Mouse (Mus musculus) forebrain, embryonic 16.5 days (tissue): ENCODE measurements at regions not wholly inside any gene's neighbourhood (a gene's known extent, or its start where the extent isn't known, plus 50 kb on each side); places are given as distances from the start of the nearest gene placed in this dataset.
"Not testable (repeated sequence)": the region's sequence is repeated elsewhere in the genome, so short reads cannot be mapped to it uniquely, and the experiment has no call there.

ENCODE experiments used
- ATAC-seq: fragments of 200-750 bp; cut with Nextera tagmentation; 2 replicates; pipeline ENCODE4 v1.8.0; 2017; ENCODE audit warnings: mild to moderate bottlenecking, moderate library complexity
- H3K27ac ChIP-seq: fragments of 300-500 bp; sonication (generic); 2 replicates; pipeline ENCODE4 v1.5.1; 2014; ENCODE audit warnings: low read length, control low read depth
- H3K27me3 ChIP-seq: fragments of 300-500 bp; sonication (generic); replicated peaks from 2 replicates; pipeline ENCODE4 v1.6.1; 2014; ENCODE audit warnings: low read length; ENCODE audit not compliant: control insufficient read depth, insufficient read depth
- H3K36me3 ChIP-seq: fragments of 300-500 bp; sonication (generic); 2 replicates; pipeline ENCODE4 v1.6.1; 2014; ENCODE audit not compliant: control insufficient read depth, insufficient read depth
- H3K4me1 ChIP-seq: fragments of 300-500 bp; sonication (generic); replicated peaks from 2 replicates; pipeline ENCODE4 v1.6.1; 2014; ENCODE audit warnings: low read length; ENCODE audit not compliant: control insufficient read depth, insufficient read depth
- H3K4me2 ChIP-seq: fragments of 300-500 bp; sonication (generic); 2 replicates; pipeline ENCODE4 v1.6.1; 2014; ENCODE audit warnings: mild to moderate bottlenecking, low read length, control low read depth
- H3K4me3 ChIP-seq: fragments of 300-500 bp; sonication (generic); replicated peaks from 2 replicates; pipeline ENCODE4 v1.5.1; 2014; ENCODE audit warnings: mild to moderate bottlenecking, low read length, control low read depth
- H3K9ac ChIP-seq: fragments of 300-500 bp; sonication (generic); replicated peaks from 2 replicates; pipeline ENCODE4 v1.6.1; 2014; ENCODE audit warnings: low read depth, low read length, control low read depth
- H3K9me3 ChIP-seq: fragments of 300-500 bp; sonication (generic); 2 replicates; pipeline ENCODE4 v1.6.1; 2016; ENCODE audit warnings: low read length; ENCODE audit not compliant: control insufficient read depth
- WGBS: fragments of 180-500 bp; shearing (Covaris S2); extraction: QIAGEN DNeasy Blood & Tissue Kit; methylation state at CpG from one replicate; pipeline ENCODE4 v1.1.7; 2014; 5-methylcytosine and 5-hydroxymethylcytosine counted together

DNA sequence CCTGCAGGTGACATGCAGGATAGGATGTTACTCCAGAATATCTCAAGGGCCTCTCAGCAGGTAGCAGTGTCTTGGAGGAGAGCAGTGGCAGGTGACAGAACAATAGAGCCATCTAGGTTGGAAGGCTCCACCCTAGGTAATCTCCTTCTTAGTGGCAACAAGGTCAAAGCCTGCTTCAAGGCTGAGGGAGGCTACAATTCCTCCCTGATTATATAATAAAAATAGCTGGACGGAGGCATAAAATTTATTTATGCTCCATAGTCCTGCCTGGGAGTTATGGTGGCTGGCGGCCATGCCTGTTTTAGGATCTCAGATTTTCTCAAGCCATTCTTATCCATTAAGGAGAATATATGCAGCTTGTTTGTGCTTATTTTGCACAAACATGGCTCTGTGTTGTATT, 695.2 kb downstream of the Nxph1 start:
- not testable (repeated sequence) for H3K4me2 ChIP-seq, H3K36me3 ChIP-seq, H3K9me3 ChIP-seq, H3K4me3 ChIP-seq, H3K9ac ChIP-seq, ATAC-seq, H3K27ac ChIP-seq, H3K4me1 ChIP-seq, H3K27me3 ChIP-seq
- WGBS = 98% methylated on average over 2 of the region's 2 CpGs

DNA sequence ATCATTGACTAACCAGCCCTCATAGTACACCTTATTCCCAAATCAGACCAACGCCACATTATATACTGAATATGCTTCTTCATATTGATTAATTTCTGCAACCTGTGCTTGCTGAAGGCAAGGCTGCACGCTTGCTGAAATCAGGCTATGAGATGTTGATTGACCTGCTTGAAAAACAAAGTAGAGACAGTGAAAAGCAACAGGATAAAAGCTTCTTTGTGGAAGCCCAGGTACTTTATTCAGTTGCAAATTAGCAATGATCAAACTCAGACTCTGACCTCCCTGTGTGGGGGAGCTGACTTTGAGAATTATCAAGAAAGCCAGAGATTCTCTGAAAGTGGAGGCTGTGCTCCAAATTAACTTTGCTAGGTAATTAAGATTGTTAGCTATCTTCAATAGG, 695.7 kb downstream of the Nxph1 start:
- H3K4me2 ChIP-seq, H3K27ac ChIP-seq, H3K4me1 ChIP-seq, H3K4me3 ChIP-seq, H3K9ac ChIP-seq, H3K27me3 ChIP-seq, H3K9me3 ChIP-seq, ATAC-seq, H3K36me3 ChIP-seq: not testable (repeated sequence)
- 80% methylated on average over 2 of the region's 2 CpGs for WGBS

DNA sequence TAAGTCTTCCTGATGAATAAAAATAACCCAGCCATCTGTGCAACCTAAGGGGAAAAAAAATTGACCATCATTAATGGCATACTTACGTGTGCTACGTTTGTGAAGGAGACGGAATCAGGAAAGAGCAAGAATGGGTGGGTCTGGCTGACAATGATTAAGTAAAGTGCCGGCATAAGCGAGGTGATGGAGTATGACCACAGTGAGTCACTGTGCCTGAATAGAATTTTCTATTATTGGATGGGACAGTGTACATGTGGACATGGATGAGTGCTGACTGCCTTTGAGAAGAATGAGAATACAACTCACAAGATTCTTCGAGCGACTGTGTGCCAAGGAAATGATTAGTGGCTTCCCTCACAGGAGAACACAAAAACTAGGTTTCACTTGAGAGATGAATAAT, 711.4 kb downstream of the Nxph1 start:
- Histone ChIP-seq H3K36me3 (no peaks in the 10 kb centered on the region), H3K27me3 (no peaks in the 10 kb centered on the region), H3K4me1 (no peaks in the 10 kb centered on the region), H3K27ac (no peak overlapping the region), H3K9me3 (0 out of 2 replicates have a peak, but pooled peaks cover 2% of the 10 kb centered on the region), H3K9ac (no peak overlapping the region), H3K4me2 (no peak overlapping the region), H3K4me3 (no peak overlapping the region)
- ATAC-seq = no peak
- 83% methylated on average over 7 of the region's 7 CpGs for WGBS

- Histone ChIP-seq H3K27ac (no peak overlapping the region), H3K9me3 (no peaks in the 10 kb centered on the region), H3K36me3 (no peaks in the 10 kb centered on the region), H3K4me3 (no peak overlapping the region), H3K4me2 (no peak overlapping the region), H3K4me1 (no peaks in the 10 kb centered on the region), H3K9ac (no peak overlapping the region), H3K27me3 (no peaks in the 10 kb centered on the region)
- no peak for ATAC-seq
These were observed 737.0 kb downstream of the Nxph1 start for GRCm38 (mm10) chr6:9685182-9685581.

GRCm38 (mm10) chr6:9693714-9694113, 745.5 kb downstream of the Nxph1 start:
- no peaks in the 10 kb centered on the region for H3K9me3 ChIP-seq
- no peak for ATAC-seq

GRCm38 (mm10) chr6:9697698-9698097, 749.5 kb downstream of the Nxph1 start:
- no peak for ATAC-seq
- Histone ChIP-seq H3K9me3 (no peaks in the 10 kb centered on the region), H3K36me3 (no peaks in the 10 kb centered on the region), H3K27me3 (no peaks in the 10 kb centered on the region), H3K4me3 (no peak overlapping the region), H3K4me2 (no peak overlapping the region), H3K9ac (no peak overlapping the region), H3K4me1 (no peaks in the 10 kb centered on the region), H3K27ac (no peak overlapping the region)
- 32% methylated on average over 1 of the region's 1 CpGs for WGBS

More at GRCm38 (mm10) chr6:9693714-9694113, 745.5 kb downstream of the Nxph1 start:
- H3K27me3 ChIP-seq = no peaks in the 10 kb centered on the region
- no peaks in the 10 kb centered on the region for H3K4me1 ChIP-seq
- WGBS = 8% methylated on average over 1 of the region's 1 CpGs
- no peak overlapping the region for H3K4me2 ChIP-seq
- H3K4me3 ChIP-seq = no peak overlapping the region
- no peaks in the 10 kb centered on the region for H3K36me3 ChIP-seq
- no peak overlapping the region for H3K9ac ChIP-seq
- H3K27ac ChIP-seq = no peak overlapping the region

DNA sequence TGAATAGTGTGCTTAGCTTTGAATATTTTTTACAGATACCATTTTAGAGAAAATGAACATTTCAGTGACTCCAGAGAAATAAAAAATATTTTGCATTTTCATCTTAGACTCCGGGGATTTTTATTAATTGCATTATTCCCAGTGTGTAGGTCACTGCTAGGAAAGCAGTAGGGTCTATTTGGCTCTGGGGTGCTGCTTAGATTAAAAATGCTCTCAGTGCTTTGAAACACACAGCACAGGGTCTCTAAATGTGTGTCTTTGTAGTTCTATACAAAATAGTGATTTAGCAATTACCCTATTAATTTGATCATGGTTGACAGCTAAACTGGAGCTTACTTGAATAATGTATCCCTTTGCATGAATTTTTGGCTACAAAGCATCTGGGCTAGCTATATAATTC, 750.0 kb downstream of the Nxph1 start:
- no peak for ATAC-seq
- no peak overlapping the region for H3K27ac ChIP-seq
- no peaks in the 10 kb centered on the region for H3K36me3 ChIP-seq
- no peak overlapping the region for H3K4me3 ChIP-seq
- no peak overlapping the region for H3K4me2 ChIP-seq
- no peaks in the 10 kb centered on the region for H3K9me3 ChIP-seq
- no peaks in the 10 kb centered on the region for H3K4me1 ChIP-seq
- no peak overlapping the region for H3K9ac ChIP-seq
- no peaks in the 10 kb centered on the region for H3K27me3 ChIP-seq
- WGBS = 16% methylated on average over 1 of the region's 1 CpGs
